Mouse (Mus musculus): ENCODE measurements around the gene Gm28047.
"Not testable (repeated sequence)": the region's sequence is repeated elsewhere in the genome, so short reads cannot be mapped to it uniquely, and the experiment has no call there.

Gm28047 gene

DNA sequence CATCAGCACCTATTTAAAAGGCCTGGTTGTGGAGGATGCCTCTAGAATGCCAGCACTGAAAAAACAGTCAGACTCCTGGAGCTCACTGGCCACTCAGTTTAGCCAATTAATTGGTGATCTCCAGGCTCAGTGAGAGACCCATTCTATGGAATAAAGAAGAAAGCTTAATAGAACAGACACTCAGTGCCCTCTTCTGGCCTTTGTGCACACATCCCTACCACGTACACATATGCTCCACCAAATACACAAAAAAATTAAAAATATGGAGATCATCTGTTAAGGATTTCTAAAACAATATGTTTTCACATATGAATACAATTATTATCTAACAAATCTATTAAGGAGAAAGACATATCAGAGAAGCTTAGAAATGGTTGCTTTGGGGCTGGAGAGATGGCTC lies 4.1 kb downstream of the Gm28047 start:
- DNase-seq (ENCODE audit: low read depth, low spot score) = no peak

GRCm38 (mm10) chr15:102619486-102619885 lies 5.4 kb downstream of the Gm28047 start:
- no peak for DNase-seq (ENCODE audit: low read depth, low spot score)

GRCm38 (mm10) chr15:102617654-102618053 lies 7.2 kb downstream of the Gm28047 start:
- no peak for DNase-seq (ENCODE audit: low read depth, low spot score)

DNA sequence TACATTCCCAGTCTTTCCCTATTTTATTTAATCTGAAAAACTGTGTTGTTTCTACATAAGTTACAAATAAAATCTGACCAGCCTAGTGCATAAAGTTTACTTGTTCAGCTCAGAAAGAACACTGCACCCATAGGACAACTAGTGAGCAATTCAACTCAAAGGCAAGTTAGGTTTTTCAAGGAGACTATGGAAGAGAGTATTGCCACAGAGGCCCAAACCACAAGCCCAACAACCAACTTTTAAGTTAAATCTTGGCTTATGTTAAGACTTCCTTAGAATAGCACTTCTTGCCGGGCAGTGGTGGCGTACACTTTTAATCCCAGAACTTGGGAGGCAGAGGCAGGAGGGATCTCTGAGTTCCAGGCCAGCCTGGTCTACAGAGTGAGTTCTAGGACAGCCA lies 8.7 kb downstream of the Gm28047 start:
- no peak for DNase-seq (ENCODE audit: low read depth, low spot score)

- DNase-seq (ENCODE audit: low read depth, low spot score) = no peak
Measured at GRCm38 (mm10) chr15:102614224-102614623, 10.6 kb downstream of the Gm28047 start.

DNA sequence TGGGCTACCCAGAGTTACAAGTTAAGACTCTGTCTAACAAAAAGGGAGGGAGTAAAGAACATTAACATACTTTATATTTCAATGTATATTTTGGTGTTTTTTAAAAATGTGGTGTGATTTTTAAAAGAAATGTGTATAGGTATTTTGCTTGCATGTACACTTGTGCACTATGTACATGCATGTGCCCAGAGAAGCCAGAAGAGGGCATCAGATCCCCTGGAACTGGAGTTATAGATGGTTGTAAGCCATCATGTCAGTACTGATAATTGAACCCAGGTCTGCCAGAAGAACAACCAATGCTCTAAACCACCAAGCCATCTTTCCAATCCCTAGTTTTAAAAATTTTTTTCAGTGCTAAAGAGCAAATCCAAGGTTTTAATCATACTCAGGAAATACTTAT lies 11.9 kb downstream of the Gm28047 start:
- DNase-seq (ENCODE audit: low read depth, low spot score) = no peak

DNA sequence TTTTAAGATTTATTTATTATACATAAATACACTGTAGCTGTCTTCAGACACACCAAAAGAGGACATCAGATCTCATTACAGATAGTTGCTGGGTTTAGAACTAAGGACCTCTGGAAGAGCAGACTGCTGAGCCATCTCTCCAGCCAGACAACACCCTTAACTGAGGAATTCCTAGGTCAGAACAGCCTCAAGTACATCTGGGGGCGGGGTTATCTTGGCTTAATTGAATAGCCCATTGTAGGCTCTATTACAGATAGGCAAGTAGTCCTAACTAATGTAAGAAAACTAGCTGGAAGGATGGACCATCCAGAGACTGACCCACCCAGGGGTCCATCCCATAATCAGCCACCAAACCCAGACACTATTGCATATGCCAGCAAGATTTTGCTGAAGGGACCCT lies 16.3 kb downstream of the Gm28047 start:
- DNase-seq (ENCODE audit: low read depth, low spot score) = not testable (repeated sequence)

DNA sequence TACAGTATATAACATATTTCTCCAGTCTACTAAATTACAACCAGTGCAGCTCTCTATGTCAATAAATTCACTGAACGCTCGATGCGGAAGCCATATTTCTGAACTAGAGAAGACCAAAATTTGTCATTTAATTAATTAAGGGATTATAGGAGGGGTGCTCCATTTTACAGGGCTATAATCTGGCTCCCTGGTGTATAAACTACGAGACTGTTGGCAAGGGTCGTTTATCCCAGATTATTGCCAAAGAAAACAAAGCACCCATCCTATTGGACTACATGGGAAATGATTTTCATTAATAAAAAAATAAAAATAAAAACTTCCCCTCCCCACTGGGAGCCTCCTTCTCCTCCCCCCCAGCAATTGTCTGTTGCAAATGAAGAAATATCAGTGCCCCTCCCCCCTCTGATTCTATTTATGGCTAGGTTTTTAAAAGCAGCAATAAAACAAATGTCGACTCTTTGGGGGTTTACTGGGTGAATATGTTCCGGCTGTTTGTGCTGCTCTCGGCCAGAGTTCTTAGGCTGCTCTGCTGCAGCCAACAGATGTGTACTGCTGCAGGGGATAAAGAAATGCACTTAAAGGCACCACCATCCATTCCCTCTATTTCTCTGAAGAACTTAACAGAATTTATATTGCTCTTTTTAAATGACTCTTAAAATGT lies 30.7 kb downstream of the Gm28047 start:
- DNase-seq (ENCODE audit: low read depth, low spot score) = no peak

DNA sequence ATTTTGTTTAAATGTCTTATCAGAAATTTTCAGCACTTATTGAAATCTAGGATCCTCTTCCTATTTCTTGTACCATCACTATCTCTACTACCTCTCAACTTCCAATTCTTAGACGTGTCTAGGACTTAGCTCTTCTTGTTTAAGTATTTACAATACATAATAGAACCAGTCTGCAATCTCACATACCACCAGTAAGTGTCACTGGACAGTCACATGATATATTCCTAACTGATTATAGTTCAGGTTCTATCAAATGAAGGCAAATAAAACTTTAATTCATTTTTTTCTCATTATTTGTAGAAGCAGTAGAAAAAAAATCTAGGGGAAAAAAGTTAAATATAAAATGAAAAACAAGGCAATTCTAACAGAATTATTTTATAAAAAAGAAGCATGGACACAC lies 32.2 kb downstream of the Gm28047 start:
- no peak for DNase-seq (ENCODE audit: low read depth, low spot score)

DNA sequence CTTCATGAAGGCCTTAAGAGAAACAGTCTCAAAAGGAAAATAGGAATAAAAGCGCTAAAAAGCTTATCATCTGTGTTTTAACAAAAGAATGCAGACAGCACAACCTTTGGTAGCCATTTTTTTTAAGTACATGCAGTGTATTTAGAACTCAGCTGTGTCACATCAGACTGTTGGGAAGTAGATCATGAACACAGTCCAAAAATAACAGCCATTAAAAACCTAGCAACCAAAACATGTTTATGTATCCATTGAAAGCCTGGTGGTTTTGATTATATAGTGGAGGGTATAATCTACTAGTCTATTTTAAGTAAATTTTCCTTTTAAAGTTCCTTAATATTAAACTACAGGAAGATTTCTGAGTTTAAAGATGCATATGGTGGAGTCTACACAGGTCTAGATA lies 34.3 kb downstream of the Gm28047 start:
- DNase-seq (ENCODE audit: low read depth, low spot score) = no peak

DNA sequence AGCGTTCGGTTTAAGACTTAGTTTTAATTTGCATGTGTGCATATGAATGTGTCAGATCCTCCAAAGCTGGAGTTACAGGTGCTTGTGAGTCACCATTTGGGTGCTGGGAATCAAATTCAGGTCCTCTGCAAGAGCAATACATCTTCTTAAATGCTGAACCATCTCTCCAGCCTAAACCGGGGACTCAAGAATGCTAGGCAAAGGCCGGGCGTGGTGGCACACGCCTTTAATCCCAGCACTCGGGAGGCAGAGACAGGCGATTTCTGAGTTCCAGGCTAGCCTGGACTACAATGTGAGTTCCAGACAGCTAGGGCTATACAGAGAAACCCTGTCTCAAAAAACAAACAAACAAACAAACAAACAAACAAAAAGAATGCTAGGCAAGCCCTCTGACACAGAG lies 35.0 kb downstream of the Gm28047 start:
- DNase-seq (ENCODE audit: low read depth, low spot score) = no peak

DNA sequence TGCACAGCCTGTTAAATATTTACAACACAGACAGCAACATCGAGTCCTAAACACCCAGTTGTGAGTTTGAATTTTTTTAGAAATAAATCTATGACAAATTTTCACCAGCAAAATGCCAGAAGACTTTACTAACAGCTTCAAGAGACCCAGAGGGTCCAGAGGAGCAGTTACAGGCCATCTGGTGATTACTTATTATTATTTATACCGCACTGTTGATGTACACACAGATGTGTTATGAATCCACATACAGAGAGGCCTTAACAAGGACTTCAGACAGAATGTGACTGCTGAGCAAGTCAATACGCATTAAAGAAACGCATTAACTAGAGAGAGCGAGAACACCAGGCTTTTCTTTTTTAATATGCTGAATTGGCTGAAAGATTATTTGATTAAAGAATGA lies 39.4 kb downstream of the Gm28047 start:
- DNase-seq (ENCODE audit: low read depth, low spot score) = no peak

DNA sequence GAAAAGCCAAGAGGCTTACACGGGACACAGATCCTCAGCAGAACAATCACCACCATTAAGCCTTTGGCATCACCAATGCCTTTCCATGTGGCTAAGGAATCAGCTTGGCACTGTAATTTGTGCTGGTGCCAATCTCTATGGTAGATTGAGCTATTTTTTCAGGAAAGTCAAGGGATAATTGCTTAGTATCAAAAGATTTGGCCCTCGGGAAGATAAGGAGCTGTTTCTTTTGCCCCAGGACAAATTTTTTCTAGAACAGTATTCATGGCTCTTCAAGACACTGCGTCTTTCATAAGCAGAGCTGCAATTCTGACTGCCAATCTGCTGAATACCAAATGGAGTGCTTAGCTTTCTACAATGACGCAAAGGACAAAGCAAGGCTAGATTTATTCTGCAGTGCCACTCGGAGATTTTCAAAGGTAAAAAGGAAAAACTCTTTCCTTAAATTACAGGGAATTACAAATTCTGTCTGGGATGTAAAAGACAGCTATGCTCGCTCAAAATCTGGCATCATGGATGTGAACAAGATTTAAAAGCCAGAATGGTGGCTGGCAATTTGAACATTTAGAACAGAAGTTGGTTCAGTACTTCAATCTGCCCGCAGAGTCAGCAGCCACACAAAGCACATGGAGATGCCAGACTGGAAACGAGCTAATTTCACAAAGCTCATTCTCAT lies 41.0 kb downstream of the Gm28047 start:
- DNase-seq (ENCODE audit: low read depth, low spot score) = no peak

DNA sequence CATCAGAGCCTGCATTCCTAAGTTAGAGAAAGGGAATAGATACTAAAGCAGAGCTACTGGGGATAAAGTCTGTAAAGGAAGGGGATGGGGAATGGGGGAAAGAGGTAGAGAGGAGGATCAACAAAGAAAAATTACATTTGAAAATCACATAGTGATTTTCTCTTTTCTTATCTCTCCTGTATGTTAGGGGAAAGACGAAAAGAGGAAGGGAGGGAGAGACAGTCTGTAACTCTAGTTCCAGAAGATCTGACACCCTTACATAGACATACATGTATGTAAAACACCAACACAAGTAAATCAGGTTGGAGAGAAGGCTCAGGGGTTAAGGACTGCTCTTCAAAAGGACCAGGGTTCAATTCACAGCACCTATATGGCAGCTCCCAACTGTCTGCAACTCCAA lies 43.7 kb downstream of the Gm28047 start:
- DNase-seq (ENCODE audit: low read depth, low spot score) = no peak

DNA sequence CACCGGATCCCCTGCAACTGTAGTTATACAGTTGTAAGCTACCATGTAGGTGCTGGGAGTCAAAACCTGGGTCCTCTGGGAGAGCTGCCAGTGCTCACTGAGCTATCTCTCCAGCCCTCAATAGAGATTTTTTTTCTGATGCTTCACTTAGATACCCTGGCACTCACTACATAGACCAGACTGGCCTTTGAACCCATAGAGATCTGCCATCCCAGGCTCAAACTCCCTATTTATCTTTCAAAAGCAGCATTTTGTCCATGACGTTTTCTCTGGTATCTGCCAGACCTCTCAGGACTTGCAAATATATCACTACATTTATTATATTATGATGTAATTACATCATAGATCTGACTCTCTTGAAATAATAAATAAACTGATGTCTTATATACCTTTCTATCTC lies 46.5 kb downstream of the Gm28047 start:
- DNase-seq (ENCODE audit: low read depth, low spot score) = no peak

- DNase-seq (ENCODE audit: low read depth, low spot score) = no peak
Measured at GRCm38 (mm10) chr15:102576972-102577371, 47.9 kb downstream of the Gm28047 start.

- DNase-seq (ENCODE audit: low read depth, low spot score) = no peak
Measured at GRCm38 (mm10) chr15:102572081-102572480, 52.8 kb downstream of the Gm28047 start.

DNA sequence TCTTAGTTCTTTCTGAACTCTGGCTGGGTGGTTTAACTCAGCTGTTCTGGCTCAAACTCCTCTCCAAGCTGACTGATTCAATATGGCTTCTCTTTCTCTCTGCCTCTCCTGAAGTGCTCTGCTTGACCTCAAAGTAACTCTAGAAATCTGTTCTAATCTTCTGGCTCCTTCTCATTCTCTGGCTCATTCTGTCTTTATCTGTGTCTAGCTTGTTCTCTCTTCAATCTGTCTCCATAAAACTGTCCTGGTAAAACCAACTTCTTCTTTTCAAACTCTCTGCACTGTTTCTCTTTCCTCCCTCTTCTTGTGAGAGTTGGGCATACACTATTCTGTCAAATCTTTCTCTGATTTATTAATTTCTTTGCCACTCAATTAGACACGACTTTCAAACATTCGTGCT lies 57.0 kb downstream of the Gm28047 start:
- DNase-seq (ENCODE audit: low read depth, low spot score) = no peak

- DNase-seq (ENCODE audit: low read depth, low spot score) = no peak
Measured at GRCm38 (mm10) chr15:102563681-102564080, 61.2 kb downstream of the Gm28047 start.

DNA sequence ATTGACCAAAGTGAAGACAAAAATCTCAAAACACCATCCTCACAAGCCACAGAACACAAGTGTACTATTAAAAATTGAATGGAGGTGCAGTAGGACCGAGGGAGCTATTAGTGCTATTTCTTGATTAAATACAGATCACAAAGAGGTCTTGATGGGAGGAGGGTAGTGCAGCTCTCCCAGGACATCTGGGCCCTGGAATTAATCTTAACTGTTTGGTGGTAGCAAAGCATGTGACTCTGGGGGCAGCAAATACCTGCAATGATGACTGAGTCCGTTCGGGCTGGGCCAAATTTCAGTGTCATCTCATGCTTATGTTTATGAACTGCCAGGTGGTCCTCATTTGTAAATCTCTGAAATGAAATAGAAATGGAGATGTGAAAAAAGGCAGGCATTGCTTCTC lies 61.8 kb downstream of the Gm28047 start:
- DNase-seq (ENCODE audit: low read depth, low spot score) = no peak

DNA sequence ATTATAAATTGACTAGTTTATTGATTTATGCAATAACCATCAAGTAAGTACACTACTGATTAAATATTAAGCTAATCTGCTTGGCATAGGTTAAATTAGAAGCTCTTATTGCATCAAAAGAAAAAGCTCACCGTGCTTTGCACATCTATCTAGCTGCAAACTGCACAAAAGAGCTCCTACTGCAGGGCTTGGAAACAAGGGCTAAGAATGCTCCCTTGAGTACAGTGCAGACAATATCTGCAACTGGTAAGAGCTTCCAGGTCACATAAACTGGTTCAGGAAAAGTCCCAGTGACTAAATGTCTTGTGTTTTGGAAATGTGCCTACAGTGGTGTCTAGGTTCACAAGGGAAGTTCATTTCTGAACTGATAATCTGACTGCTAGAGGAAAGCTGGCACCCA lies 62.4 kb downstream of the Gm28047 start:
- no peak for DNase-seq (ENCODE audit: low read depth, low spot score)

GRCm38 (mm10) chr15:102557580-102557979 lies 67.3 kb downstream of the Gm28047 start:
- DNase-seq (ENCODE audit: low read depth, low spot score) = no peak

DNA sequence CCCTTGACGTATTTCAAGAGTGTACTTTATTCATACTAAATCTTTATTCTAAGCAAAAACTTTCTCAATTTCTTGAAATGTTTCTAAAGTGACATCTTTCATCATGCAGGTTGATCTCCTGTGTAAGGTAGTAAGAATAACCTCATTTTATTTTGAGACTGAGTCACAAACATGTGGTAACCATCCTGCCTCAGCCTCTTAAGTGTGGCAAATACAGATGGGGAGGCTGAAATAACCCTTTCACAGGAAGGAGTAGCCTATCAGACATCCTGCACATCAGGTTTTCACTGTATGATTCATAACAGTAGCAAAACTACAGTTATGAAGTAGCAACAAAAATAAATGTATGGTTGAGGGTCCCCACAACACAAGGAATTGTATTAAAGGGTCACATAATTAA lies 69.3 kb downstream of the Gm28047 start:
- no peak for DNase-seq (ENCODE audit: low read depth, low spot score)

GRCm38 (mm10) chr15:102552599-102552998 lies 72.3 kb downstream of the Gm28047 start:
- no peak for DNase-seq (ENCODE audit: low read depth, low spot score)
